Mouse (Mus musculus): ENCODE measurements around the gene Cd55b. TPM values are rescaled to one million over a fixed set of nuclear protein-coding genes. Genes with fewer than 3 reads are reported as not detected.
A peak's percentile ranks its signal among the peaks of the same experiment; 100 is the strongest.
"Not testable (repeated sequence)": the region's sequence is repeated elsewhere in the genome, so short reads cannot be mapped to it uniquely, and the experiment has no call there.

The Cd55b gene
- polyA plus RNA-seq, 1 experiment from 2014 or later, result not detected

DNA sequence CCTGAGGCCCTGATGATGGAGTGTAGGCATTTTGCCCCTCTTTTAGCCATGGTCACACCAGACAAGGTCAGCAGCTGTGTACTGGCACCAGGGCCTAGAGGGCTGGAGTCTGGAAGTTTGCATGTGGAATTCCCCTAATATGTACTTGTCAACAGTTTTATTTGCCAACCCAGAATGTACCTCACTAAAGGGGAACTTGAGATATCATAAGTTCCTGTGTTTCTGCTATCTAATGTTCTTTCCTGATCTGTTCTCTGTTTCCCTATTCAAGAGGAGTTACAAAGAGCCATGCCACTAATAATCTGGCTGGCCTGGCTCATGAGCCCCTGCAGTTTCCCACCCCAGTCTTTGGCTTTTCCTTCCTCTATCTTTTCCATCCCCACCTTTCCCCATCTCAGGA, 35.5 kb downstream of the Cd55b start:
- H3K9ac ChIP-seq; H3K27me3 ChIP-seq (replicated peaks); ATAC-seq (replicated peaks); H3K36me3 ChIP-seq (replicated peaks); H3K9me3 ChIP-seq; H3K4me2 ChIP-seq; H3K27ac ChIP-seq; H3K4me1 ChIP-seq; H3K4me3 ChIP-seq: not testable (repeated sequence)

DNA sequence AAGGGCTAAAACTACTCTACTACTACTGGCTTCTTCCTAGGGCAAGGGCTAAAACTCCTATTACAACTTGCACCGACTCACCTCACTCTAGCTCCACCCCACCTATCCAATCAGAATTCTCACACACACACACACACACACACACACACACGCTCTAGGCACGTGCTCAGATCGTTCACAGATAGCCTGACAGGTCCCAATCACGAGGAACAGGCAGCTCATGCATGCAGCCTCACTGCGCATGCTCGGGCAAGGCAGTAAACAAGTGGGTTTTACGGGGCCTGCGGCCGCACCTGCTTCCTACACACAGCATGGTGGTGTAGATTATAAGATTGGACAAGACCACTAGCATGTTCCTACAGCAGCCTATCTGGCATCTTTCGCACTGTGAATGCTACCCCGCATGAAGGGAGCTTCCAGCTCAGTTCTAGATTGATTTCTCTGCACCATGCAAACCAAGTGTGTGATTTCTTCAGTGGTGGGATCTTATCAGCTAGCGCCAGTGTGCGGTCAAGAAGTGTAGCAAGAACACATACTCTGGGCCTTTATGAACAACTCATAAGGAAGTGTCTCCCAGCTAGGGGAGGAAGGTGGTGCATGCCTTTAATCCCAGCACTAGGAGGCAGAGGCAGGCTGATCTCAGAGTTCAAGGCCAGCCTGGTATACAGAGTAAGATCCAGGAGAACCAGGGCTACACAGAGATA, 44.9 kb downstream of the Cd55b start:
- H3K9ac ChIP-seq, result no peak overlapping the region
- H3K27me3 ChIP-seq (replicated peaks), result no peaks in the 10 kb centered on the region
- H3K4me1 ChIP-seq, result no peaks in the 10 kb centered on the region
- no peaks in the 10 kb centered on the region for H3K9me3 ChIP-seq
- no peak overlapping the region for H3K4me3 ChIP-seq
- H3K4me2 ChIP-seq, result no peak overlapping the region
- 92% methylated on average over 14 of the region's 14 CpGs for WGBS
- no peak overlapping the region for H3K27ac ChIP-seq
- H3K36me3 ChIP-seq (replicated peaks), result no peaks in the 10 kb centered on the region
- ATAC-seq (replicated peaks), result no peak

DNA sequence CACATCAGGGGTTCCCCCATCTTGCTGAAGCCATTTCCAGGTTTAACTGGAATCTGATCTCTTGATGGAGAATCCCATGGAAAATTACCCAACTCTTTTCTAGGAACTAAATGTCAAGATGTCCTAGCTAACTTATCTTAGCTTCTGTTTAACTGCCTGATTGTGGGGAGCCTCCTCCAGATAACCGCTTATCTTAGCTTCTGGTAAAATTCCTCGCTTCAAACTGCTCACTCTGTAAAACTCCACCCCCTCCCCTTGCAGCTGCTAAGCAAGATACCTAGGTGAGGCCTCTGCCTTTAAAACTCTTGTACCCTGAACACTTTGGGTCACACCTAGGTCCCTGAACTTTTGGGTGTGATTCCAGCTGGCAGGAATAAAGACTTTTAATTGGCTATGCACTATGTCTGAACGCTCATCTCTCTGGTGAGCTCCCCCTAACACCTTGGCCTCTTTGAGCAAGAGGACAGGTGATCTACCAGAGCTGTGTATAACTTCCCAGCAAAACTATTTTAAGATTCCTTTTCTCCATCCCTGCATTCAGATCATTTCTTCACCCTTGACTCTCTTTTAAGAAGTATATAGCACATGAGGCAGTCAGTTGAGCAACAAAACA, 48.5 kb downstream of the Cd55b start:
- no peak for ATAC-seq (replicated peaks)
- peaks cover 2% of the 10 kb centered on the region; the same call in 1 of the 2 replicates for H3K4me1 ChIP-seq
- H3K9ac ChIP-seq, result no peak overlapping the region
- H3K4me3 ChIP-seq, result no peak overlapping the region
- WGBS, result 81% methylated on average over 3 of the region's 3 CpGs
- no peaks in the 10 kb centered on the region for H3K36me3 ChIP-seq (replicated peaks)
- H3K27ac ChIP-seq, result no peak overlapping the region
- no peaks in the 10 kb centered on the region for H3K9me3 ChIP-seq
- H3K4me2 ChIP-seq, result no peak overlapping the region
- no peaks in the 10 kb centered on the region for H3K27me3 ChIP-seq (replicated peaks)

DNA sequence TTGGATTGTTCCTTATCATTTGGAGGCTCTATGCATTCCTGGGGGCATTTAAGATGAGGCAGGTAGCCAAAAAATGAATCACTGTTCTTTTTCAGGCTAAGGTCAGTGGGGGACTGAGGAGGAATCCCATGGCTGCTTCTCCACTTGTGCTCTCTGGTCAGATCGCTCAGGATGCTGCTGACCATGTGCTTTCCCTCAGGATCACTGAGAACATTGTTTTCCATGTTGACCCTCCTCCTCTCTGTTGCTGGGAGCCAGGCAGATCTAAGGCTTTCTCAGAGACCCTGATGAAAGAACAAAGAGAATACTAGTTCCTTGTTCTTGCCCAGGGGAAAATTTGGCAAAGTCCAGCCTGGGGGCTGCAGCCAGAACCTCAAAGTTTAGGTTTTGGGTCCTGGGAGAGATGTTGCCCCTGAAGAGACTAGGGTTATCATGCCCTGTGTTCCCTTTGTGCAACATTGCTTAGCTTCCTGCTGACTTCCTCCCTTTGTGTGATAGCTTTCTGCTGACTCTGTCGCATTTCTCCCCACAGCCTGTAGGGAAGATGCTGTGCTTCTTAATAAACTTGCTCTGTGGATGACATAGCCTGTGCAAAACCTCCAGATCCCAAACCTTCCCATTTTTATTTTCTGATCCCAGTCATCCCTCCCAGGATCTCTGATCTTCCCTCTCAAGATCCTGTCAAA, 49.3 kb downstream of the Cd55b start:
- WGBS, result 31% methylated on average over 2 of the region's 2 CpGs
- no peak for ATAC-seq (replicated peaks)

DNA sequence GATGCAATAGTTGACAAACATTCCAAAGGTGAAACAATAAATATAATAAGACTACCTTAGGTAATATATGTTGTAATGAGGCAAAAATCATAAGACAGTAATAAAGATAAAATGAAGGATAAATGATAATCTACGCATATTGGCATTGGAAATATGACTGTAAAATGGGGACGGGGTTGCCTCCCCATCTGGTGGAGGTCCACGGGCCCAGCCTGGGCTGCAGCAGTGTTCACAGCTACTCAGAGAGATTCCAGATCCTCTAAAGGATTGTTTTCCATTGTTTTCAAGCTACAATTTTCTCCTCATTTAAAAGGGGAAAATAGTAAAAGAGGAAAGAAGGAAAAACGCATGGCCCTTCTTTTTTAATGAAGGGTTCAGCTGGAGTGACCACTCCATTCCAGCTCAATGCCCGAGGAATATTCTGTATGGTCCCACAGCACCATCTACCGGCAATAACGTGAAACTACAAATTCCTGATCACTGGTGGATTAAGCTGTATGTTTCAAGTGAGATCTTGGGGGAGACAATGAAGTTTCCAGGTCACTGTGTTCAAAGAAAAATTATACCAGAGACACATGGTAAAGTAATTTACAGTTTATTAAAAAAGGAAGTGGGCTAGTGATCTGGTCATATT, 50.8 kb downstream of the Cd55b start:
- no peak overlapping the region for H3K27ac ChIP-seq
- no peak overlapping the region for H3K9ac ChIP-seq
- no peaks in the 10 kb centered on the region for H3K36me3 ChIP-seq (replicated peaks)
- peak; percentile 82 for ATAC-seq (replicated peaks)
- no peaks in the 10 kb centered on the region for H3K27me3 ChIP-seq (replicated peaks)
- WGBS, result 39% methylated on average over 7 of the region's 7 CpGs
- no peak overlapping the region for H3K4me2 ChIP-seq
- no peak overlapping the region for H3K4me3 ChIP-seq
- H3K4me1 ChIP-seq, result peaks cover 2% of the 10 kb centered on the region; the same call in 1 of the 2 replicates
- no peaks in the 10 kb centered on the region for H3K9me3 ChIP-seq

More for the DNA sequence above, 49.3 kb downstream of the Cd55b start:
- Histone ChIP-seq H3K27me3 (replicated peaks) (no peaks in the 10 kb centered on the region), H3K9me3 (no peaks in the 10 kb centered on the region), H3K4me3 (no peak overlapping the region), H3K4me2 (no peak overlapping the region), H3K9ac (no peak overlapping the region), H3K4me1 (peaks cover 2% of the 10 kb centered on the region; the same call in 1 of the 2 replicates), H3K27ac (no peak overlapping the region), H3K36me3 (replicated peaks) (no peaks in the 10 kb centered on the region)

DNA sequence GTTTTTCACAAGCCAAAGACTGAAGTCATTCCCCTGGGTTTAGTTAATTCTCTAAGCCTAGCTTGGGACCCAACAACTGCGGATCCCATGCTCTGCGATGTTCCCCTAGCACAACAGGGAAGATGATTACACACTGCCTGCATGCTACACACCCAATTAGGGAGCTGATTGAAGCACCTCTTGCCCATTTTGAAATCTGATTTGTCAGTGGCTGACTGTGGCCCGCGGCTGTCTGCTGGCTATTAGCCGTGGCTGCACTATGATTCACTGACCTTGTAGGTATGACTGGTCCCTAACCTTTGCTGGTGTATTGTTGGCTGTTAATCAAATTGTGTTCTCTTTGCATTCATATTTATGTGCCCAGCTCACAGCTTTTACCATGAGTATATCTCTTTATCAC, 51.5 kb downstream of the Cd55b start:
- no peaks in the 10 kb centered on the region for H3K9me3 ChIP-seq
- no peak overlapping the region for H3K4me3 ChIP-seq
- no peak for ATAC-seq (replicated peaks)
- WGBS, result 79% methylated on average over 5 of the region's 5 CpGs
- H3K27ac ChIP-seq, result no peak overlapping the region
- no peaks in the 10 kb centered on the region for H3K27me3 ChIP-seq (replicated peaks)
- H3K4me2 ChIP-seq, result no peak overlapping the region
- no peaks in the 10 kb centered on the region for H3K36me3 ChIP-seq (replicated peaks)
- peaks cover 2% of the 10 kb centered on the region; the same call in 1 of the 2 replicates for H3K4me1 ChIP-seq
- H3K9ac ChIP-seq, result no peak overlapping the region

DNA sequence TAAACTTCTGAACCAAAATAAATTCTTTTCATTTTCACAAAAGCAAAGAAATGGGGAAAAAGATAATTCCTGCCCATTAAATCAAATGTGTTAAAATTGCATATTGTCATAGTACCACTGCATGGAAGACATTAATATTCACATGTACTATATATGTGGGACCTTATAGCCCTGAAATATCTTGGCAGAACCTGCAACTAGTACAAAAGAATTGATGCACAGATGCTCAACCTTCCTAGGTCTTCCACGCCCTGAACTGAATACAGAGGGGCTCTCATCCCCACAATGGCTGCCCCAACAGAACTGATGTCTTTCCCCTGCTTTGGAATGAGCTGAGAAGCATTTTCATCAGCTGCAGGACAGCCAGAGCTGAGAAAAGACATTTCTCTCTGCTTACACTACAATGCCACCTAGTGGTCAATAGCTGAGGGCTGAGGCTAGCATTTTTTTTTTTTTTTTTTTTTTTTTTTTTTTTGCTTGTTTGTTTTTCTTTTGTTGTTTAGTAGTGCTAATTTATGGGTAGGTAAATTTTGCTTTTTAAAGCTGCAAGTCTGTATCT, 72.7 kb downstream of the Cd55b start:
- 7% methylated on average over 1 of the region's 1 CpGs for WGBS
- Histone ChIP-seq H3K4me1 (no peaks in the 10 kb centered on the region; the same call in 1 of the 2 replicates), H3K36me3 (replicated peaks) (no peaks in the 10 kb centered on the region), H3K4me2 (no peak overlapping the region), H3K9ac (no peak overlapping the region), H3K4me3 (no peak overlapping the region), H3K9me3 (no peaks in the 10 kb centered on the region), H3K27me3 (replicated peaks) (no peaks in the 10 kb centered on the region), H3K27ac (no peak overlapping the region)
- peak; percentile 67 for ATAC-seq (replicated peaks)

DNA sequence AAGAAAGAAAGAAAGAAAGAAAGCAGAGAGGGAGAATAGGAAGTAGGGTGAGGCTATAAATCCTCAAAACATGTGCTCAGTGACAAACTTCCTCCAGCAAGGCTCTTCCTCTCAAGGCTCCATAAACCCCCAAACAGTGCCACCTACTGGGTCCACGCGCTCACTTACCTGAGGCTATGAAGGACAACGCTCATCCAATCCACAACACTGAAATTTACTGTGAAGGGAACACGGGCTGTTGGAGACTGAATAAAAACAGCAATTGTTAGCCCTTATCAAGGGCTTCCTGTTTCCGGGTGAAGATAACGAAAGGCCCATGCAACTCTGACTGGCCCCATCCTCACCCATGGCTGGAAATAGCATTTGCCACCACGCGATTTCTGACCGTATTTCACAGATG, 80.4 kb downstream of the Cd55b start:
- Histone ChIP-seq H3K4me3 (no peak overlapping the region), H3K27me3 (replicated peaks) (no peaks in the 10 kb centered on the region), H3K4me1 (no peaks in the 10 kb centered on the region), H3K9ac (no peak overlapping the region), H3K36me3 (replicated peaks) (no peaks in the 10 kb centered on the region), H3K9me3 (no peaks in the 10 kb centered on the region), H3K4me2 (no peak overlapping the region), H3K27ac (no peak overlapping the region)
- WGBS, result 94% methylated on average over 9 of the region's 9 CpGs
- no peak for ATAC-seq (replicated peaks)

Other genes starting within 250 kb of the Cd55b start
- gene Cd55, start 39.7 kb upstream of the Cd55b start, polyA plus RNA-seq (2015; fragmentation: Nextera tagmentation; extraction: Ambion mirVana), result 8.7 and 11.4 TPM in 2 replicates
- not detected in 2 replicates for gene Zp3r, start 206.6 kb upstream of the Cd55b start, polyA plus RNA-seq (2015; fragmentation: Nextera tagmentation; extraction: Ambion mirVana)
- not detected in 2 replicates for gene C4bp, start 238.6 kb upstream of the Cd55b start, polyA plus RNA-seq (2015; fragmentation: Nextera tagmentation; extraction: Ambion mirVana)